Mouse (Mus musculus): ENCODE data around the gene Cfap36. TPM values are rescaled to one million over a fixed set of nuclear protein-coding genes. Genes with fewer than 3 reads are reported as not detected.

The Cfap36 gene
- polyA plus RNA-seq (2016; fragmentation: Nextera tagmentation; extraction: Ambion mirVana), result 62.7 and 64.7 TPM in 2 replicates

- Histone ChIP-seq H3K27ac (peak within 1 kb of the TSS; percentile 87), H3K9me3 (no peaks in the 10 kb centered on the region), H3K36me3 (peaks cover 15% of the 10 kb centered on the region), H3K4me1 (replicated peaks) (peaks cover 15% of the 10 kb centered on the region), H3K4me3 (peak within 1 kb of the TSS; percentile 71), H3K27me3 (ENCODE audit: insufficient read depth, poor library complexity, severe bottlenecking) (no peaks in the 10 kb centered on the region)
- WGBS, result under 1% methylated on average over 53 of the region's 53 CpGs
- DNase-seq (ENCODE audit: low spot score), result peak; percentile 94
Measured at GRCm38 (mm10) chr11:29246883-29247650, at the start of gene Cfap36. Cfap36 (minus strand) TSS chr11:29247409.

- Histone ChIP-seq H3K27me3 (ENCODE audit: insufficient read depth, poor library complexity, severe bottlenecking) (no peaks in the 10 kb centered on the region), H3K4me1 (replicated peaks) (no peaks in the 10 kb centered on the region), H3K9me3 (no peaks in the 10 kb centered on the region), H3K27ac (no peak overlapping the region), H3K36me3 (no peaks in the 10 kb centered on the region), H3K4me3 (no peak overlapping the region)
- no peak for DNase-seq (ENCODE audit: low spot score)
Measured at GRCm38 (mm10) chr11:29287305-29287704, 40.1 kb upstream of the Cfap36 start.

GRCm38 (mm10) chr11:29286040-29286439 is 38.8 kb upstream of the Cfap36 start:
- Histone ChIP-seq H3K36me3 (no peaks in the 10 kb centered on the region), H3K4me1 (replicated peaks) (no peaks in the 10 kb centered on the region), H3K27me3 (ENCODE audit: insufficient read depth, poor library complexity, severe bottlenecking) (no peaks in the 10 kb centered on the region), H3K9me3 (no peaks in the 10 kb centered on the region), H3K4me3 (no peak overlapping the region), H3K27ac (no peak overlapping the region)
- DNase-seq (ENCODE audit: low spot score), result no peak

- 86% methylated on average over 3 of the region's 3 CpGs for WGBS
- Histone ChIP-seq H3K4me3 (no peak overlapping the region), H3K27me3 (ENCODE audit: insufficient read depth, poor library complexity, severe bottlenecking) (no peaks in the 10 kb centered on the region), H3K27ac (no peak overlapping the region), H3K4me1 (replicated peaks) (no peaks in the 10 kb centered on the region), H3K36me3 (no peaks in the 10 kb centered on the region), H3K9me3 (no peaks in the 10 kb centered on the region)
- DNase-seq (ENCODE audit: low spot score), result no peak
Measured at GRCm38 (mm10) chr11:29274758-29275157, 27.5 kb upstream of the Cfap36 start.

GRCm38 (mm10) chr11:29267824-29268223 is 20.6 kb upstream of the Cfap36 start:
- no peaks in the 10 kb centered on the region for H3K9me3 ChIP-seq
- H3K36me3 ChIP-seq, result no peaks in the 10 kb centered on the region
- DNase-seq (ENCODE audit: low spot score), result peak; percentile 33
- H3K4me1 ChIP-seq (replicated peaks), result no peaks in the 10 kb centered on the region
- no peak overlapping the region for H3K4me3 ChIP-seq
- H3K27ac ChIP-seq, result no peak overlapping the region
- 39% methylated on average over 3 of the region's 3 CpGs for WGBS
- no peaks in the 10 kb centered on the region for H3K27me3 ChIP-seq (ENCODE audit: insufficient read depth, poor library complexity, severe bottlenecking)

- no peak overlapping the region for H3K27ac ChIP-seq
- no peaks in the 10 kb centered on the region for H3K27me3 ChIP-seq (ENCODE audit: insufficient read depth, poor library complexity, severe bottlenecking)
- 88% methylated on average over 1 of the region's 1 CpGs for WGBS
- no peaks in the 10 kb centered on the region for H3K9me3 ChIP-seq
- DNase-seq (ENCODE audit: low spot score), result no peak
- H3K4me1 ChIP-seq (replicated peaks), result no peaks in the 10 kb centered on the region
- H3K4me3 ChIP-seq, result no peak overlapping the region
- H3K36me3 ChIP-seq, result no peaks in the 10 kb centered on the region
Measured at GRCm38 (mm10) chr11:29254643-29255042, 7.4 kb upstream of the Cfap36 start.

- WGBS, result 93% methylated on average over 5 of the region's 5 CpGs
- Histone ChIP-seq H3K4me3 (no peak overlapping the region), H3K27me3 (ENCODE audit: insufficient read depth, poor library complexity, severe bottlenecking) (no peaks in the 10 kb centered on the region), H3K27ac (no peak overlapping the region), H3K9me3 (no peaks in the 10 kb centered on the region), H3K4me1 (replicated peaks) (peaks cover 15% of the 10 kb centered on the region), H3K36me3 (peaks cover 3% of the 10 kb centered on the region; the same call in 1 of the 2 replicates)
- DNase-seq (ENCODE audit: low spot score), result no peak
Measured at GRCm38 (mm10) chr11:29248386-29248785, 1.2 kb upstream of the Cfap36 start.

GRCm38 (mm10) chr11:29247725-29248124 is 516 bp upstream of the Cfap36 start:
- no peaks in the 10 kb centered on the region for H3K27me3 ChIP-seq (ENCODE audit: insufficient read depth, poor library complexity, severe bottlenecking)
- peaks cover 9% of the 10 kb centered on the region for H3K36me3 ChIP-seq
- H3K4me1 ChIP-seq (replicated peaks), result peaks cover 15% of the 10 kb centered on the region
- DNase-seq (ENCODE audit: low spot score), result no peak
- H3K9me3 ChIP-seq, result no peaks in the 10 kb centered on the region
- H3K4me3 ChIP-seq, result peak overlapping the region; percentile 71
- H3K27ac ChIP-seq, result peak overlapping the region; percentile 87
- 100% methylated on average over 1 of the region's 1 CpGs for WGBS

- Histone ChIP-seq H3K4me3 (peak overlapping the region; percentile 71), H3K36me3 (peaks cover 23% of the 10 kb centered on the region), H3K9me3 (no peaks in the 10 kb centered on the region), H3K27ac (no peak overlapping the region), H3K27me3 (ENCODE audit: insufficient read depth, poor library complexity, severe bottlenecking) (no peaks in the 10 kb centered on the region), H3K4me1 (replicated peaks) (peaks cover 15% of the 10 kb centered on the region)
- no peak for DNase-seq (ENCODE audit: low spot score)
- WGBS, result 76% methylated on average over 4 of the region's 4 CpGs
Measured at GRCm38 (mm10) chr11:29245988-29246387, 1.2 kb downstream of the Cfap36 start.

- no peak overlapping the region for H3K27ac ChIP-seq
- no peaks in the 10 kb centered on the region for H3K9me3 ChIP-seq
- peaks cover 33% of the 10 kb centered on the region for H3K36me3 ChIP-seq
- H3K4me3 ChIP-seq, result no peak overlapping the region
- peaks cover 15% of the 10 kb centered on the region for H3K4me1 ChIP-seq (replicated peaks)
- no peak for DNase-seq (ENCODE audit: low spot score)
- 64% methylated on average over 4 of the region's 4 CpGs for WGBS
- H3K27me3 ChIP-seq (ENCODE audit: insufficient read depth, poor library complexity, severe bottlenecking), result no peaks in the 10 kb centered on the region
Measured at GRCm38 (mm10) chr11:29241961-29242360, 5.2 kb downstream of the Cfap36 start.

- H3K27ac ChIP-seq, result no peak overlapping the region
- WGBS, result 94% methylated on average over 1 of the region's 1 CpGs
- H3K9me3 ChIP-seq, result no peaks in the 10 kb centered on the region
- H3K4me1 ChIP-seq (replicated peaks), result no peaks in the 10 kb centered on the region
- H3K36me3 ChIP-seq, result peaks cover 33% of the 10 kb centered on the region
- H3K27me3 ChIP-seq (ENCODE audit: insufficient read depth, poor library complexity, severe bottlenecking), result no peaks in the 10 kb centered on the region
- no peak for DNase-seq (ENCODE audit: low spot score)
- H3K4me3 ChIP-seq, result no peak overlapping the region
Measured at GRCm38 (mm10) chr11:29239353-29239752, 7.9 kb downstream of the Cfap36 start.

- Histone ChIP-seq H3K27me3 (ENCODE audit: insufficient read depth, poor library complexity, severe bottlenecking) (no peaks in the 10 kb centered on the region), H3K27ac (no peak overlapping the region), H3K36me3 (peaks cover 33% of the 10 kb centered on the region), H3K4me3 (no peak overlapping the region), H3K4me1 (replicated peaks) (no peaks in the 10 kb centered on the region), H3K9me3 (no peaks in the 10 kb centered on the region)
- WGBS, result 91% methylated on average over 3 of the region's 3 CpGs
- DNase-seq (ENCODE audit: low spot score), result no peak
Measured at GRCm38 (mm10) chr11:29238551-29238950, 8.7 kb downstream of the Cfap36 start.

- Histone ChIP-seq H3K9me3 (no peaks in the 10 kb centered on the region), H3K27ac (no peak overlapping the region), H3K36me3 (peaks cover 34% of the 10 kb centered on the region), H3K4me1 (replicated peaks) (no peaks in the 10 kb centered on the region), H3K4me3 (no peak overlapping the region), H3K27me3 (ENCODE audit: insufficient read depth, poor library complexity, severe bottlenecking) (no peaks in the 10 kb centered on the region)
- no peak for DNase-seq (ENCODE audit: low spot score)
Measured at GRCm38 (mm10) chr11:29238047-29238446, 9.2 kb downstream of the Cfap36 start.

GRCm38 (mm10) chr11:29237364-29237763 is 9.8 kb downstream of the Cfap36 start:
- Histone ChIP-seq H3K27ac (no peak overlapping the region), H3K27me3 (ENCODE audit: insufficient read depth, poor library complexity, severe bottlenecking) (no peaks in the 10 kb centered on the region), H3K36me3 (peaks cover 31% of the 10 kb centered on the region), H3K4me1 (replicated peaks) (no peaks in the 10 kb centered on the region), H3K4me3 (no peak overlapping the region), H3K9me3 (no peaks in the 10 kb centered on the region)
- DNase-seq (ENCODE audit: low spot score), result no peak
